Mouse (Mus musculus): ENCODE results near the gene Bzw2.
"Not testable (repeated sequence)": the region's sequence is repeated elsewhere in the genome, so short reads cannot be mapped to it uniquely, and the experiment has no call there.

The Bzw2 gene

GRCm38 (mm10) chr12:36157638-36158308 is at the start of gene Bzw2:
Gene Bzw2, minus strand, starts transcription at chr12:36158080.
- peak; percentile 58 to 59 for DNase-seq (ENCODE audit: low spot score in 2 of 2)

- DNase-seq (ENCODE audit: low spot score in 2 of 2), result peak; percentile 23 to 48
Measured at GRCm38 (mm10) chr12:36207072-36207799, 49.4 kb upstream of the Bzw2 start.

GRCm38 (mm10) chr12:36205579-36206119 is 47.8 kb upstream of the Bzw2 start:
- DNase-seq (ENCODE audit: low spot score in 2 of 2), result not testable (repeated sequence)

- DNase-seq (ENCODE audit: low spot score in 2 of 2), result no peak
Measured at GRCm38 (mm10) chr12:36194976-36195375, 37.1 kb upstream of the Bzw2 start.

- DNase-seq (ENCODE audit: low spot score in 2 of 2), result no peak
Measured at GRCm38 (mm10) chr12:36190343-36190742, 32.5 kb upstream of the Bzw2 start.

- DNase-seq (ENCODE audit: low spot score in 2 of 2), result no peak
Measured at GRCm38 (mm10) chr12:36189610-36190009, 31.7 kb upstream of the Bzw2 start.

- no peak for DNase-seq (ENCODE audit: low spot score in 2 of 2)
Measured at GRCm38 (mm10) chr12:36187081-36187480, 29.2 kb upstream of the Bzw2 start.

GRCm38 (mm10) chr12:36182570-36182969 is 24.7 kb upstream of the Bzw2 start:
- DNase-seq (ENCODE audit: low spot score in 2 of 2), result no peak

- DNase-seq (ENCODE audit: low spot score in 2 of 2), result no peak
Measured at GRCm38 (mm10) chr12:36177227-36177626, 19.3 kb upstream of the Bzw2 start.

GRCm38 (mm10) chr12:36165299-36165698 is 7.4 kb upstream of the Bzw2 start:
- DNase-seq (ENCODE audit: low spot score in 2 of 2), result no peak

- no peak for DNase-seq (ENCODE audit: low spot score in 2 of 2)
Measured at GRCm38 (mm10) chr12:36164126-36164791, 6.4 kb upstream of the Bzw2 start.

- no peak for DNase-seq (ENCODE audit: low spot score in 2 of 2)
Measured at GRCm38 (mm10) chr12:36157304-36157637, 609 bp downstream of the Bzw2 start.

- DNase-seq (ENCODE audit: low spot score in 2 of 2), result peak; percentile 77 to 82
Measured at GRCm38 (mm10) chr12:36156637-36157303, 1.1 kb downstream of the Bzw2 start, which contains the start of gene Ankmy2. Gene Ankmy2, plus strand, starts transcription at chr12:36157114.

- no peak for DNase-seq (ENCODE audit: low spot score in 2 of 2)
Measured at GRCm38 (mm10) chr12:36156101-36156636, 1.7 kb downstream of the Bzw2 start.

- DNase-seq (ENCODE audit: low spot score in 2 of 2), result peak in 1 of 2 experiments; percentile 20
Measured at GRCm38 (mm10) chr12:36155141-36155641, 2.7 kb downstream of the Bzw2 start.

GRCm38 (mm10) chr12:36150737-36151136 is 7.1 kb downstream of the Bzw2 start:
- no peak for DNase-seq (ENCODE audit: low spot score in 2 of 2)

GRCm38 (mm10) chr12:36150265-36150664 is 7.6 kb downstream of the Bzw2 start:
- DNase-seq (ENCODE audit: low spot score in 2 of 2), result no peak

GRCm38 (mm10) chr12:36146230-36147011 is 11.5 kb downstream of the Bzw2 start:
- DNase-seq (ENCODE audit: low spot score in 2 of 2), result no peak

- no peak for DNase-seq (ENCODE audit: low spot score in 2 of 2)
Measured at GRCm38 (mm10) chr12:36140401-36140800, 17.5 kb downstream of the Bzw2 start.

GRCm38 (mm10) chr12:36137192-36137591 is 20.7 kb downstream of the Bzw2 start:
- no peak for DNase-seq (ENCODE audit: low spot score in 2 of 2)

GRCm38 (mm10) chr12:36136285-36136684 is 21.6 kb downstream of the Bzw2 start:
- DNase-seq (ENCODE audit: low spot score in 2 of 2), result no peak
